Comparison of ENCODE assay signal across 13 mouse cellular contexts in genomic region chr13:94990516-94990915, GRCm38 (mm10). TPM values are rescaled to one million over a fixed set of nuclear protein-coding genes. Genes with fewer than 3 reads are reported as not detected.
DNase-seq lines count a peak whose midpoint lies in the region; ATAC-seq and TF ChIP-seq lines count a peak whose summit lies in the region.
"Had no signal": no experiment of that assay in that cellular context is flagged by ENCODE, and none has a peak within 500 bp of the region (broad histone marks: within the 10 kb centered on the region; RNA-seq: fewer than 3 reads in every experiment).

No protein-coding gene starts in this region.

- no peak overlapping the region for H3K27ac ChIP-seq in heart, postnatal 0 days (ENCODE audit: low read depth)
- no peak overlapping the region for H3K27ac ChIP-seq in kidney, adult 2 months (ENCODE audit: insufficient read depth, low read depth, low read length)
- no peak overlapping the region for H3K27ac ChIP-seq in stomach, embryonic 16.5 days (ENCODE audit: low read length)
- H3K27ac ChIP-seq: heart, embryonic 13.5 days; layer of hippocampus, adult 2 months had no signal

- H3K9ac ChIP-seq in heart, postnatal 0 days (replicated peaks; ENCODE audit: low read depth, low read length) = no peak overlapping the region
- no peak overlapping the region for H3K9ac ChIP-seq in stomach, embryonic 16.5 days (ENCODE audit: low read length)
- H3K9ac ChIP-seq: heart, embryonic 13.5 days had no signal

- no peak for TF ChIP-seq CTCF in heart, postnatal 0 days (IDR thresholded peaks at IDR 0.05; ENCODE audit: low read depth)
- no peak for TF ChIP-seq CTCF in kidney, adult 2 months (conservative IDR thresholded peaks at IDR 0.05; ENCODE audit: insufficient read depth, insufficient read length, low read depth, low read length)

- TF ChIP-seq EP300 in heart, postnatal 0 days (IDR thresholded peaks at IDR 0.05; ENCODE audit: low read depth) = no peak

- ATAC-seq in heart, postnatal 0 days (ENCODE audit: insufficient read depth, low read depth) = no peak
- ATAC-seq in stomach, embryonic 16.5 days (ENCODE audit: insufficient read depth, low FRiP score) = peak; percentile 82

- H3K4me3 ChIP-seq in heart, postnatal 0 days (ENCODE audit: low read depth, low read length) = no peak overlapping the region
- H3K4me3 ChIP-seq in kidney, adult 2 months (ENCODE audit: insufficient read depth, low read depth, low read length) = no peak overlapping the region
- no peak overlapping the region for H3K4me3 ChIP-seq in stomach, embryonic 16.5 days (replicated peaks; ENCODE audit: low read length)
- H3K4me3 ChIP-seq: heart, embryonic 13.5 days; layer of hippocampus, adult 2 months had no signal

- H3K4me1 ChIP-seq in heart, postnatal 0 days (ENCODE audit: control insufficient read depth, insufficient read depth) = no peaks in the 10 kb centered on the region
- no peaks in the 10 kb centered on the region for H3K4me1 ChIP-seq in kidney, adult 2 months (ENCODE audit: control insufficient read depth, insufficient read depth, low read length)
- no peaks in the 10 kb centered on the region for H3K4me1 ChIP-seq in stomach, embryonic 16.5 days (ENCODE audit: control insufficient read depth, insufficient read depth, low read length)

- intact Hi-C loops in heart, postnatal 25 days (cut with DNase I) = no loop called here

- no peak for TF ChIP-seq POLR2A in kidney, adult 2 months (IDR thresholded peaks at IDR 0.05; ENCODE audit: low read depth, low read length)

- H3K4me2 ChIP-seq in heart, postnatal 0 days (ENCODE audit: low read depth, low read length) = no peak overlapping the region
- no peak overlapping the region for H3K4me2 ChIP-seq in stomach, embryonic 16.5 days (ENCODE audit: low read depth, low read length)
- H3K4me2 ChIP-seq: heart, embryonic 13.5 days had no signal

- DNase-seq in heart, postnatal 0 days (ENCODE audit: low spot score) = peak; percentile 23
- no peak for DNase-seq in heart, postnatal 25 days (ENCODE audit: low spot score)
- DNase-seq in kidney, adult 2 months = peak; percentile 74
- peak; percentile 17 to 33 for DNase-seq in kidney, postnatal 4 days
- DNase-seq in cerebellum, adult 8-10 months = no peak
- no peak for DNase-seq in left cerebral cortex, adult 9 months (ENCODE audit: low spot score in 2 of 2)
- DNase-seq in ovary, postnatal 10 days (ENCODE audit: low spot score) = no peak
- DNase-seq: adrenal gland, adult 2 months; cerebellum, postnatal 10 days; midbrain, embryonic 14.5 days had no signal

- H3K27me3 ChIP-seq in heart, postnatal 0 days (ENCODE audit: control insufficient read depth, insufficient read depth, low read length) = no peaks in the 10 kb centered on the region
- H3K27me3 ChIP-seq in kidney, adult 2 months (replicated peaks; ENCODE audit: control insufficient read depth, insufficient read depth, low read length) = no peaks in the 10 kb centered on the region; the same call in 1 of the 2 replicates
- H3K27me3 ChIP-seq in stomach, embryonic 16.5 days (ENCODE audit: control insufficient read depth, insufficient read depth, low read length) = no peaks in the 10 kb centered on the region
- H3K27me3 ChIP-seq: heart, embryonic 13.5 days had no signal

- WGBS in heart, postnatal 0 days = 48% methylated on average over 5 of the region's 5 CpGs
- 45% methylated on average over 5 of the region's 5 CpGs for WGBS in kidney, adult 2 months
- WGBS in stomach, embryonic 16.5 days = 44% methylated on average over 5 of the region's 5 CpGs

- no peaks in the 10 kb centered on the region; the same call in 1 of the 2 replicates for H3K9me3 ChIP-seq in heart, postnatal 0 days (replicated peaks; ENCODE audit: control insufficient read depth, low read length)
- H3K9me3 ChIP-seq in stomach, embryonic 16.5 days (replicated peaks; ENCODE audit: control insufficient read depth, low read length) = no peaks in the 10 kb centered on the region; the same call in 1 of the 2 replicates

- 0 out of 2 replicates have a peak, but pooled peaks cover 9% of the 10 kb centered on the region for H3K36me3 ChIP-seq in heart, postnatal 0 days (replicated peaks; ENCODE audit: control insufficient read depth, insufficient read depth, low read length)
- no peaks in the 10 kb centered on the region; the same call in 1 of the 2 replicates for H3K36me3 ChIP-seq in kidney, adult 2 months (ENCODE audit: control insufficient read depth, insufficient read depth, low read length)
- 0 out of 2 replicates have a peak, but pooled peaks cover 5% of the 10 kb centered on the region for H3K36me3 ChIP-seq in stomach, embryonic 16.5 days (ENCODE audit: control insufficient read depth, insufficient read depth, low read length)

RNA-seq across cellular contexts. Expression of gene Wdr41, which starts 14.4 kb away (rescaled TPM):
- total RNA-seq in heart, postnatal 0 days (2014; rRNA removed; ENCODE audit: low replicate concordance) = 22.2 and 24.2 TPM in 2 replicates
- 19.3 and 20.4 TPM in 2 replicates for polyA plus RNA-seq in heart, postnatal 0 days (2015; fragmentation: Nextera tagmentation; extraction: Ambion mirVana)
- 10 to 100 TPM; 14.6 to 16.7 TPM for total RNA-seq in heart, postnatal 25 days (2021)
- 10.7 and 11.2 TPM in 2 replicates for polyA plus RNA-seq in kidney, adult 2 months (2012; rRNA removed)
- 20.1 and 22.2 TPM in 2 replicates for polyA plus RNA-seq in stomach, embryonic 16.5 days (2015; fragmentation: Nextera tagmentation; extraction: Ambion mirVana)

Comparison
In these comparisons a context has a peak if more than half of its experiments do, and no peak if none do; other contexts are left out.
1. DNase-seq: peak in heart, postnatal 0 days (single experiment), kidney, adult 2 months (single experiment) and kidney, postnatal 4 days (2 of 2); none in heart, postnatal 25 days (single experiment), cerebellum, adult 8-10 months (single experiment), left cerebral cortex, adult 9 months (0 of 2) and ovary, postnatal 10 days (single experiment).